Mouse (Mus musculus): ENCODE results near the gene Ccdc88c.

Ccdc88c gene

GRCm38 (mm10) chr12:100997830-100998563 is 30.9 kb downstream of the Ccdc88c start:
- no peak for DNase-seq (ENCODE audit: low spot score)

- DNase-seq (ENCODE audit: low spot score), result no peak
These were observed 32.4 kb downstream of the Ccdc88c start for GRCm38 (mm10) chr12:100996378-100996898.

GRCm38 (mm10) chr12:100995607-100996377 is 33.1 kb downstream of the Ccdc88c start:
- DNase-seq (ENCODE audit: low spot score), result no peak

- DNase-seq (ENCODE audit: low spot score), result no peak
These were observed 34.5 kb downstream of the Ccdc88c start for GRCm38 (mm10) chr12:100994140-100995015.

DNA sequence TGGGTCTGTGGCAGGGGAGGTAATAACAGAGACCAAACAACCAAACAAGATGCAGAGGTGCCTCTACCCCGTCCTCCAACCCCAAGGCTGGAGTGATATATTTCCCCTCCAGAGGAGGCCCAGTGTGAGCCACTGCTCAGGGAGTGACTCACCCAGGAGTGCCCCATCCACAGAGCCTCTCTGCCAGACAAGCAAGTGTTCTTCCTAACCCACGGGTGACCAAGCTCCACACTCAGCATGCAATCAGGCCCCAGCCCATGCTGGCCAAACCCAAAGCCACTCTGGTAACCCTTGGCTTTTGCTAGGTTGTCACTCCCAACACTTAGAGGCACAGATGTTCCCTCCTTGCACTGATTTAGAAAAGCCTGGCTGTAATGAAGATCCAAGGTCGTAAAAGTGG is 35.7 kb downstream of the Ccdc88c start:
- DNase-seq (ENCODE audit: low spot score), result no peak

DNA sequence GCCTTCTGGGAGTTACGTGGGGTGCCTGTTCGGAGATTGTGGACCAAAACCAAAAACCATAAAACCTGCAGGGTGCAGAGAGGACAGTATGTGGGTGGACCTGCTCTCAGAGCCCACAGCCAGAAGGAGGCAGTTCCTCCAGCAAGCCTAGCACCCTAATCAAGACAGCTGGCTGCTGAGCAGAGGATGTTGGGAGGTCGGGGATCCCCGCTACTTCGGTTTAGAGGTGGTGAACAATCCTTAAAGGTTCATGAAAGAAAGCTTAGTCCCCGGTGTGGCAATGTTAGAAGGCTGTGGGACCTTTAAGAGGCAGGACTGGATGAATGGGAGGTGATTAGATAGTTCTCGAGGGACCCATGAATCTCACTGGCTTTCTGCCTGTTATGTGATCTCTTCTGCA is 36.4 kb downstream of the Ccdc88c start:
- DNase-seq (ENCODE audit: low spot score), result no peak

- no peak for DNase-seq (ENCODE audit: low spot score)
These were observed 37.7 kb downstream of the Ccdc88c start for GRCm38 (mm10) chr12:100991119-100991518.

GRCm38 (mm10) chr12:100990291-100990690 is 38.6 kb downstream of the Ccdc88c start:
- no peak for DNase-seq (ENCODE audit: low spot score)

- DNase-seq (ENCODE audit: low spot score), result no peak
These were observed 39.0 kb downstream of the Ccdc88c start for GRCm38 (mm10) chr12:100989780-100990288.

DNA sequence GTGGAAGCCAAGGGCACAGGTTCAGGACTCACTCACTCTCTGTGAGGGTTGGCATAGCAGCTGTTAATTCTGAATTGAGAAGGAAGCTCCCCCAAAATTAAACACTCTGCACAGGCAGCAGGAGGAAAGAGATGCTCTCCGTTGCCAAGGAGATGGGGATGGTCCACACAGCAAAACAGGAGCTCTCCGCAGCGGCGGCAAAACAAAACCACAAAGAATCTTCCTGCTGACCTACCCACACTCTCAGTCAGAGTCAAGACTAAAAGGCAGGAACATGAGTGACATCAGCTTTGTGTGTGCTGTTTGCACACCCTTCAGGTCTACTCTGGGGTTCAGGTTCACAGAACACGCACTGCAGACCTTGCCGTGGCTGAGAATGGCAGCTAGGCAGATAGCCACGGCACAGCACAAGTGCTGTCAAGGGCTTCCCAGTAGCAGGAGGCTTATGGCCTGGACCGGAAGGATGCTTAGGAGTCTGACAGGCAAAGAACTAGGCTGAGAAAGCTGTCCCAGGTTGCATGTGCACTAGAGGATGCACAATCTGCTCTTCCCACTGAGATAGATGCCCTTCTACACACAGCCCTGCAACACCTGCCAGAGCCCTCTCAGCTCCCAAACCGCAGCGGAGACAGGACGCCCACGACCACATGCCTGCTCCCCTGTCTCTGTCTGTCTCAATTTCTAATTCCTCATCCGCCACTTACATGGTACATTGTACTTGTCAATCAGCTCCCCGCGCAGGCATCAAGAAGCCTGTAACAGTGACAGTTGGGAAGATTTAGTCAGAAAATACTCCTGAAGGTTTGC is 40.3 kb downstream of the Ccdc88c start:
- DNase-seq (ENCODE audit: low spot score), result no peak

DNA sequence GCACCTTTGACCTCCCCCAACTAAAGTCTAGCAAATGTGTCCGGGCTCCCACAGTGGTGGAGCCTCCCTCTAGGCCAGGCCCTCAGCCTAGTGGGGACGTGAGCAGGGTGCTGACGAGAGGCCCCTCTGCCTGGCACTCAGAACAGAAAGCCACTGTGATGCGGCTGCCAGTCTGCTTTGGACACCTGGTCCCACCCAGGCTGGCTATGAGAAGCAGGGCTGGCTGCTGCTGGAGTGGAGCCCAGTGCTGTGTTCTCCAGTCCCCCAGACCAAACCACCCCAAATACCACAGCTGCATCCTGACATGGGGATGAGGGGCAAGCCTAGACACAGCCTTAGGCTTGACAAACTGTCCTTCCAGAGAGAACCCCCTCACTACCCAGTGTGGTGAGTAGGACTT is 42.4 kb downstream of the Ccdc88c start:
- no peak for DNase-seq (ENCODE audit: low spot score)

- no peak for DNase-seq (ENCODE audit: low spot score)
These were observed 43.1 kb downstream of the Ccdc88c start for GRCm38 (mm10) chr12:100985793-100986157.

DNA sequence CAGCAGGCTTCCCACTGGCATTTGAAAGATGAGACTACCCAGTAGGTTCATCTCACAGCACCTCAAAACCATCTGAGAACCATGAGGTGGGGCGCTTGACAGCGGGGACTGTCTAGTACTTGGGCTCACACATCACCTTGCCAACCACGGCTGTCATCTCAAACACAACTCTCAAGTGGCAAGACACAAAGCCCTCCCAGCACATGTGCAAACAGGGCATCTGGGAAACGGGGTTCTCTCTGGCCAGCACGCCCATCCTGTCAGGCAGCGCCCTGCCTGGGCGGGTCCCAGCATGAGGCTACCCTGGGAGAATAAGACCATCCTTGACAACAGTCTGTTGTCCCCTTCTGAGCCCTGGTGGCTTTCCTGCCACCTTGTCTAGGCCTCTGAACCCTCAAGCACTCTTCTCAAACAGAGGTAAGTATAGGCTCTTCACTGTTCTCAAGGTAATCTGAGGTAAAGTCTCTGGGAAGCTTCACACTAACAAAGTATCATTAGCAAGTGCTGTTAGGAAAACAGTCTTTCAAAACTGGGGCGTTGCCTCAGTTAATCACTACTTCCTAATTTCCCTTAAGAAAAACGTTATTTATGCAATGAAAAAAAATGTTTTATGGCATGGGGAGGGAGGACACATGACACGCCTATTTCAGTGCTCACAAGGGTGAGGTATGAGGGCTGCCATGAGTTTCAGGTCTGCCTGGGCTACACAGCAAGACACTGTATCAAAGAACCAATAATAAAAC is 43.6 kb downstream of the Ccdc88c start:
- no peak for DNase-seq (ENCODE audit: low spot score)

- no peak for DNase-seq (ENCODE audit: low spot score)
These were observed 45.3 kb downstream of the Ccdc88c start for GRCm38 (mm10) chr12:100983565-100983964.

- no peak for DNase-seq (ENCODE audit: low spot score)
These were observed 46.6 kb downstream of the Ccdc88c start for GRCm38 (mm10) chr12:100982217-100982616.

GRCm38 (mm10) chr12:100980551-100981008 is 48.3 kb downstream of the Ccdc88c start:
- DNase-seq (ENCODE audit: low spot score), result no peak

DNA sequence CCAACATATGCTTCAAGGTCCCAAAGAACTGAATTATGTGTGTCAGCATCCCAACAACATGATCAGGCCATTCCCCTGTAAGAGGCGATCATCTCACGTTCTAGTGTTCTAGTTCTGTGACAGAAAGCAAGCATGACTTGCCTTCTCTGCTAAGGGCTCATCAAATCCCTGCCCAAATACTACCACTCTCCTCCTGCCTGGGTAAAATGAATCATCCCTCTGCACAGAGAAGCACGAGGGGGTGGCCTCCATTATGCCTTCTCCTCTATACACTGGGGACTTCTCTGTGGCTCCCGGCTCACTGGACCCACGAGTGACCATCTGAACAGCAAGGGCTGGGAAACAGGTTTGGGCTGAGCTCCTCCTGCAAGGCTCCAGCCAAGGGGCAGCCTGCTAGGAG is 49.2 kb downstream of the Ccdc88c start:
- no peak for DNase-seq (ENCODE audit: low spot score)

GRCm38 (mm10) chr12:100977958-100978725 is 50.7 kb downstream of the Ccdc88c start:
- DNase-seq (ENCODE audit: low spot score), result no peak

GRCm38 (mm10) chr12:100977551-100977950 is 51.3 kb downstream of the Ccdc88c start:
- no peak for DNase-seq (ENCODE audit: low spot score)

DNA sequence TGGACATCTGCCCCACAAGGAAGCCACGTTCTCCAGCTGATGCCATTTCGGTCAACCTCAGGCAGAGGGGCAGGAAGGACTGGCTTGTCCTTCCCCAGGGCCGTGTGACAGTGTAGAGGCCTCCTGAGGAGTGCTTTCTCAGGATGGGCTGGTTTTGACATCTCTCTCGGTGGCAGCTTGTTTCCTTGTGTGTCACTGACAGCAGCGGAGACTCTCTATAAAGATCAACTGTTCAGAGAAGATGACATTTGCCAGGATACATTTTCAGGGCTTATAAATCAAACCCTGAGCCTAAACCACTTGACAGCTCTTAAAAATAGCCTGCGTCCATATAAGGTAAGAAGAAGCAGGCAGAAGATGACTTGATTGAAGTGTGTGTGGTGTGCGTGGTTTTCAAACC is 59.0 kb downstream of the Ccdc88c start:
- DNase-seq (ENCODE audit: low spot score), result no peak
